Mouse (Mus musculus): ENCODE data around the gene Col18a1. TPM values are rescaled to one million over a fixed set of nuclear protein-coding genes. Genes with fewer than 3 reads are reported as not detected.

Col18a1 gene
- polyA plus RNA-seq, 1 experiment from 2014 or later: 40.4 TPM

GRCm38 (mm10) chr10:77022301-77023130 is 143.8 kb downstream of the Col18a1 start:
- Histone ChIP-seq H3K27me3 (ENCODE audit: control insufficient read depth, insufficient read depth, low read length) (no peaks in the 10 kb centered on the region), H3K4me3 (ENCODE audit: low read depth, low read length) (no peak overlapping the region), H3K27ac (ENCODE audit: low read depth, low read length) (no peak overlapping the region), H3K4me1 (replicated peaks; ENCODE audit: control insufficient read depth, insufficient read depth, low read length) (no peaks in the 10 kb centered on the region), H3K36me3 (ENCODE audit: control insufficient read depth, insufficient read depth, low read length) (no peaks in the 10 kb centered on the region), H3K4me2 (replicated peaks; ENCODE audit: low read depth, low read length) (no peak overlapping the region), H3K9ac (ENCODE audit: low read depth, low read length) (no peak overlapping the region), H3K9me3 (ENCODE audit: control insufficient read depth, low read length) (no peaks in the 10 kb centered on the region)
- DNase-seq (ENCODE audit: low spot score): no peak
- no peak for ATAC-seq (ENCODE audit: low FRiP score)
- 85% methylated on average over 13 of the region's 13 CpGs for WGBS

- 0 out of 2 replicates have a peak overlapping the region, but pooled peaks have one; percentile 5 for H3K4me2 ChIP-seq (replicated peaks; ENCODE audit: low read depth, low read length)
- H3K9me3 ChIP-seq (ENCODE audit: control insufficient read depth, low read length): no peaks in the 10 kb centered on the region
- H3K4me1 ChIP-seq (replicated peaks; ENCODE audit: control insufficient read depth, insufficient read depth, low read length): no peaks in the 10 kb centered on the region
- no peaks in the 10 kb centered on the region for H3K36me3 ChIP-seq (ENCODE audit: control insufficient read depth, insufficient read depth, low read length)
- ATAC-seq (ENCODE audit: low FRiP score): peak; percentile 84
- H3K4me3 ChIP-seq (ENCODE audit: low read depth, low read length): no peak overlapping the region
- DNase-seq (ENCODE audit: low spot score): peak; percentile 89
- WGBS: 33% methylated on average over 17 of the region's 17 CpGs
- H3K27me3 ChIP-seq (ENCODE audit: control insufficient read depth, insufficient read depth, low read length): no peaks in the 10 kb centered on the region
- H3K27ac ChIP-seq (ENCODE audit: low read depth, low read length): no peak overlapping the region
- no peak overlapping the region for H3K9ac ChIP-seq (ENCODE audit: low read depth, low read length)
These were observed 144.8 kb downstream of the Col18a1 start for GRCm38 (mm10) chr10:77021399-77022052.

GRCm38 (mm10) chr10:77017662-77018061 is 148.7 kb downstream of the Col18a1 start:
- Histone ChIP-seq H3K4me3 (ENCODE audit: low read depth, low read length) (no peak overlapping the region), H3K4me2 (replicated peaks; ENCODE audit: low read depth, low read length) (no peak overlapping the region), H3K9me3 (ENCODE audit: control insufficient read depth, low read length) (no peaks in the 10 kb centered on the region), H3K27me3 (ENCODE audit: control insufficient read depth, insufficient read depth, low read length) (no peaks in the 10 kb centered on the region), H3K36me3 (ENCODE audit: control insufficient read depth, insufficient read depth, low read length) (no peaks in the 10 kb centered on the region), H3K27ac (ENCODE audit: low read depth, low read length) (no peak overlapping the region), H3K4me1 (replicated peaks; ENCODE audit: control insufficient read depth, insufficient read depth, low read length) (no peaks in the 10 kb centered on the region), H3K9ac (ENCODE audit: low read depth, low read length) (no peak overlapping the region)
- WGBS: 78% methylated on average over 9 of the region's 9 CpGs
- ATAC-seq (ENCODE audit: low FRiP score) (no peak), DNase-seq (ENCODE audit: low spot score) (no peak)

GRCm38 (mm10) chr10:77017061-77017460 is 149.3 kb downstream of the Col18a1 start:
- H3K27me3 ChIP-seq (ENCODE audit: control insufficient read depth, insufficient read depth, low read length): no peaks in the 10 kb centered on the region
- H3K4me1 ChIP-seq (replicated peaks; ENCODE audit: control insufficient read depth, insufficient read depth, low read length): no peaks in the 10 kb centered on the region
- H3K36me3 ChIP-seq (ENCODE audit: control insufficient read depth, insufficient read depth, low read length): no peaks in the 10 kb centered on the region
- no peak overlapping the region for H3K4me2 ChIP-seq (replicated peaks; ENCODE audit: low read depth, low read length)
- no peaks in the 10 kb centered on the region for H3K9me3 ChIP-seq (ENCODE audit: control insufficient read depth, low read length)
- H3K9ac ChIP-seq (ENCODE audit: low read depth, low read length): no peak overlapping the region
- H3K4me3 ChIP-seq (ENCODE audit: low read depth, low read length): no peak overlapping the region
- DNase-seq (ENCODE audit: low spot score) (no peak), ATAC-seq (ENCODE audit: low FRiP score) (no peak)
- H3K27ac ChIP-seq (ENCODE audit: low read depth, low read length): no peak overlapping the region
- 83% methylated on average over 2 of the region's 2 CpGs for WGBS

GRCm38 (mm10) chr10:77016499-77016898 is 149.8 kb downstream of the Col18a1 start:
- Histone ChIP-seq H3K4me1 (replicated peaks; ENCODE audit: control insufficient read depth, insufficient read depth, low read length) (no peaks in the 10 kb centered on the region), H3K4me2 (replicated peaks; ENCODE audit: low read depth, low read length) (no peak overlapping the region), H3K36me3 (ENCODE audit: control insufficient read depth, insufficient read depth, low read length) (no peaks in the 10 kb centered on the region), H3K4me3 (ENCODE audit: low read depth, low read length) (no peak overlapping the region), H3K27ac (ENCODE audit: low read depth, low read length) (no peak overlapping the region), H3K9ac (ENCODE audit: low read depth, low read length) (no peak overlapping the region), H3K27me3 (ENCODE audit: control insufficient read depth, insufficient read depth, low read length) (no peaks in the 10 kb centered on the region), H3K9me3 (ENCODE audit: control insufficient read depth, low read length) (no peaks in the 10 kb centered on the region)
- DNase-seq (ENCODE audit: low spot score): no peak
- ATAC-seq (ENCODE audit: low FRiP score): no peak
- 43% methylated on average over 8 of the region's 8 CpGs for WGBS

- WGBS: 79% methylated on average over 7 of the region's 7 CpGs
These were observed 150.3 kb downstream of the Col18a1 start for GRCm38 (mm10) chr10:77016080-77016479.

GRCm38 (mm10) chr10:77011681-77012080 is 154.7 kb downstream of the Col18a1 start:
- Histone ChIP-seq H3K4me3 (ENCODE audit: low read depth, low read length) (no peak overlapping the region), H3K9ac (ENCODE audit: low read depth, low read length) (no peak overlapping the region), H3K27ac (ENCODE audit: low read depth, low read length) (no peak overlapping the region), H3K36me3 (ENCODE audit: control insufficient read depth, insufficient read depth, low read length) (no peaks in the 10 kb centered on the region), H3K4me2 (replicated peaks; ENCODE audit: low read depth, low read length) (no peak overlapping the region), H3K4me1 (replicated peaks; ENCODE audit: control insufficient read depth, insufficient read depth, low read length) (peaks cover 6% of the 10 kb centered on the region; the same call in 1 of the 2 replicates), H3K9me3 (ENCODE audit: control insufficient read depth, low read length) (no peaks in the 10 kb centered on the region), H3K27me3 (ENCODE audit: control insufficient read depth, insufficient read depth, low read length) (no peaks in the 10 kb centered on the region)
- 87% methylated on average over 4 of the region's 4 CpGs for WGBS
- ATAC-seq (ENCODE audit: low FRiP score): no peak
- DNase-seq (ENCODE audit: low spot score): no peak

More at GRCm38 (mm10) chr10:77016080-77016479, 150.3 kb downstream of the Col18a1 start:
- Histone ChIP-seq H3K27me3 (ENCODE audit: control insufficient read depth, insufficient read depth, low read length) (no peaks in the 10 kb centered on the region), H3K36me3 (ENCODE audit: control insufficient read depth, insufficient read depth, low read length) (no peaks in the 10 kb centered on the region), H3K9me3 (ENCODE audit: control insufficient read depth, low read length) (no peaks in the 10 kb centered on the region), H3K4me3 (ENCODE audit: low read depth, low read length) (no peak overlapping the region), H3K4me2 (replicated peaks; ENCODE audit: low read depth, low read length) (no peak overlapping the region), H3K4me1 (replicated peaks; ENCODE audit: control insufficient read depth, insufficient read depth, low read length) (no peaks in the 10 kb centered on the region), H3K9ac (ENCODE audit: low read depth, low read length) (no peak overlapping the region), H3K27ac (ENCODE audit: low read depth, low read length) (no peak overlapping the region)
- ATAC-seq (ENCODE audit: low FRiP score): no peak
- no peak for DNase-seq (ENCODE audit: low spot score)

GRCm38 (mm10) chr10:77008698-77009097 is 157.7 kb downstream of the Col18a1 start:
- no peak overlapping the region for H3K9ac ChIP-seq (ENCODE audit: low read depth, low read length)
- ATAC-seq (ENCODE audit: low FRiP score) (no peak), DNase-seq (ENCODE audit: low spot score) (no peak)
- 0 out of 2 replicates have a peak overlapping the region, but pooled peaks have one; percentile 51 for H3K27ac ChIP-seq (ENCODE audit: low read depth, low read length)
- H3K4me1 ChIP-seq (replicated peaks; ENCODE audit: control insufficient read depth, insufficient read depth, low read length): peaks cover 6% of the 10 kb centered on the region; the same call in 1 of the 2 replicates
- no peaks in the 10 kb centered on the region for H3K27me3 ChIP-seq (ENCODE audit: control insufficient read depth, insufficient read depth, low read length)
- no peaks in the 10 kb centered on the region for H3K36me3 ChIP-seq (ENCODE audit: control insufficient read depth, insufficient read depth, low read length)
- H3K9me3 ChIP-seq (ENCODE audit: control insufficient read depth, low read length): no peaks in the 10 kb centered on the region
- H3K4me3 ChIP-seq (ENCODE audit: low read depth, low read length): no peak overlapping the region
- WGBS: 91% methylated on average over 3 of the region's 3 CpGs
- H3K4me2 ChIP-seq (replicated peaks; ENCODE audit: low read depth, low read length): no peak overlapping the region

Data from hindbrain, embryonic 11.5 days (tissue).